Mouse (Mus musculus): ENCODE data around the gene Gucy2c.

GRCm38 (mm10) chr6:136720436-136720835 lies 61.1 kb downstream of the Gucy2c start:
- TF ChIP-seq MAFK (IDR thresholded peaks at IDR 0.05; ENCODE audit: borderline replicate concordance, low read depth, low read length), result no peak
- TF ChIP-seq POLR2A (IDR thresholded peaks at IDR 0.05; ENCODE audit: control insufficient read depth in 1 of 2, insufficient read depth in 1 of 2, low read depth in 1 of 2, low read length in 2 of 2, poor library complexity in 1 of 2), result no peak
- TF ChIP-seq POLR2AphosphoS2 (IDR thresholded peaks at IDR 0.05; ENCODE audit: low read length), result no peak
- no peak for TF ChIP-seq CTCF (IDR thresholded peaks at IDR 0.05 in 2 of 3, conservative IDR thresholded peaks at IDR 0.05 in 1 of 3; ENCODE audit: control insufficient read depth in 1 of 3, insufficient read depth in 1 of 3, low read depth in 2 of 3, low read length in 3 of 3, poor library complexity in 1 of 3, severe bottlenecking in 1 of 3)

Measured in MEL (cell line).